Mouse (Mus musculus) bone marrow macrophage, adult 2 months (primary cell): ENCODE measurements around the gene Stac2.

ENCODE experiments used
- CTCF ChIP-seq: IDR thresholded peaks from 2 replicates; pipeline ENCODE4 v1.5.1; 2012; ENCODE audit warnings: low read depth, mild to moderate bottlenecking, low read length, moderate library complexity
- POLR2A ChIP-seq: IDR thresholded peaks from 2 replicates; pipeline ENCODE4 v1.6.1; 2012; ENCODE audit warnings: mild to moderate bottlenecking, low read depth, low read length, borderline replicate concordance

GRCm38 (mm10) chr11:98075195-98075808 lies 22.0 kb upstream of the Stac2 start:
- TF ChIP-seq CTCF (peak; percentile 71), POLR2A (no peak)
